Mouse (Mus musculus) CH12.LX (cell line): ENCODE results near the gene Bzw2. TPM values are rescaled to one million over a fixed set of nuclear protein-coding genes. Genes with fewer than 3 reads are reported as not detected.

Source experiments
- DNase-seq: peaks from one replicate; pipeline ENCODE4 v3.0.0-alpha.2; 2013; ENCODE audit errors: extremely low read depth
- H3K27ac ChIP-seq: 2 replicates; pipeline ENCODE4 v1.5.1; 2012; ENCODE audit warnings: low read depth, mild to moderate bottlenecking, control low read depth, moderate library complexity; ENCODE audit not compliant: insufficient read depth
- H3K27me3 ChIP-seq: replicated peaks from 2 replicates; pipeline ENCODE3; 2012; ENCODE audit warnings: inconsistent platforms
- H3K36me3 ChIP-seq, 2 experiments: replicated peaks in 1 of 2; 2 replicates each; pipeline versions ENCODE3 to v1.6.1; 2012; ENCODE audit warnings: inconsistent platforms in 1 of 2, low read length in 1 of 2, mild to moderate bottlenecking in 1 of 2, mixed read lengths in 1 of 2, moderate library complexity in 1 of 2; ENCODE audit not compliant: control insufficient read depth in 1 of 2, insufficient read depth in 1 of 2
- H3K4me1 ChIP-seq, 2 experiments: 2 replicates each; pipeline ENCODE4 v1.6.1; 2012; ENCODE audit warnings: inconsistent platforms in 1 of 2, moderate library complexity in 1 of 2; ENCODE audit not compliant: insufficient read depth in 2 of 2, control insufficient read depth in 1 of 2
- H3K4me2 ChIP-seq: 2 replicates; pipeline ENCODE4 v1.6.1; 2012; ENCODE audit warnings: low read depth, mild to moderate bottlenecking, control low read depth; ENCODE audit not compliant: poor library complexity, insufficient read depth, severe bottlenecking
- H3K4me3 ChIP-seq, 3 experiments: fragments of 150-350 bp in 1 of 3; sonication (generic) in 1 of 3; replicated peaks in 1 of 3; 2 replicates each; pipeline versions ENCODE3 to v1.5.1; 2011 to 2012; ENCODE audit warnings: low read depth in 2 of 3, low read length in 2 of 3, mild to moderate bottlenecking in 2 of 3, moderate library complexity in 2 of 3, control low read depth in 1 of 3, improper control_type of control experiment in 1 of 3, inconsistent platforms in 1 of 3, mixed read lengths in 1 of 3; ENCODE audit not compliant: poor library complexity in 1 of 3
- H3K79me2 ChIP-seq: replicated peaks from 2 replicates; pipeline ENCODE4 v1.6.1; 2012; ENCODE audit warnings: mild to moderate bottlenecking, moderate library complexity; ENCODE audit not compliant: control insufficient read depth, poor library complexity, insufficient read depth, severe bottlenecking; ENCODE audit errors: extremely low read depth
- H3K9ac ChIP-seq: 2 replicates; pipeline ENCODE4 v1.6.1; 2012; ENCODE audit warnings: low read depth, mild to moderate bottlenecking, control low read depth, moderate library complexity; ENCODE audit not compliant: insufficient read depth
- H3K9me3 ChIP-seq: replicated peaks from 2 replicates; pipeline ENCODE3; 2012; ENCODE audit warnings: low read length, inconsistent platforms, mixed read lengths
- CHD1 ChIP-seq: IDR thresholded peaks from 2 replicates; pipeline ENCODE4 v1.6.1; 2012; ENCODE audit warnings: low read depth, low read length, improper control_type of control experiment, inconsistent platforms
- CHD2 ChIP-seq: IDR thresholded peaks from 2 replicates; pipeline ENCODE4 v1.6.1; 2011; ENCODE audit warnings: low read length, improper control_type of control experiment
- CTCF ChIP-seq, 2 experiments: IDR thresholded peaks in 1 of 2; conservative IDR thresholded peaks in 1 of 2; 2 replicates each; pipeline ENCODE4 v1.5.1; 2011 to 2012; ENCODE audit warnings: low read depth in 2 of 2, low read length in 2 of 2, improper control_type of control experiment in 1 of 2, inconsistent platforms in 1 of 2, mild to moderate bottlenecking in 1 of 2, moderate library complexity in 1 of 2
- ELF1 ChIP-seq: IDR thresholded peaks from 2 replicates; pipeline ENCODE4 v1.6.1; 2014; ENCODE audit warnings: low read depth, mild to moderate bottlenecking, inconsistent platforms, low read length, improper control_type of control experiment
- JUN ChIP-seq: IDR thresholded peaks from 2 replicates; pipeline ENCODE4 v1.6.1; 2011; ENCODE audit warnings: low read depth, mild to moderate bottlenecking, low read length, improper control_type of control experiment, moderate library complexity; ENCODE audit not compliant: insufficient read depth
- KAT2A ChIP-seq: IDR thresholded peaks from 2 replicates; pipeline ENCODE4 v1.6.1; 2012; ENCODE audit warnings: low read length, improper control_type of control experiment, inconsistent platforms; ENCODE audit not compliant: insufficient replicate concordance
- MAFK ChIP-seq: IDR thresholded peaks from 2 replicates; pipeline ENCODE4 v1.6.1; 2011; ENCODE audit warnings: low read length, improper control_type of control experiment; ENCODE audit not compliant: insufficient replicate concordance
- MAX ChIP-seq: IDR thresholded peaks from 2 replicates; pipeline ENCODE4 v1.6.1; 2011; ENCODE audit warnings: low read length, improper control_type of control experiment
- MAZ ChIP-seq: IDR thresholded peaks from 2 replicates; pipeline ENCODE4 v1.6.1; 2012; ENCODE audit warnings: low read depth, mild to moderate bottlenecking, inconsistent platforms, low read length, improper control_type of control experiment, moderate library complexity
- MXI1 ChIP-seq: IDR thresholded peaks from 2 replicates; pipeline ENCODE4 v1.6.1; 2011; ENCODE audit warnings: mild to moderate bottlenecking, low read depth, low read length, improper control_type of control experiment
- NELFE ChIP-seq: IDR thresholded peaks from 2 replicates; pipeline ENCODE4 v1.6.1; 2011; ENCODE audit warnings: low read depth, low read length, improper control_type of control experiment
- NRF1 ChIP-seq: IDR thresholded peaks from 2 replicates; pipeline ENCODE4 v1.6.1; 2014; ENCODE audit warnings: low read depth, mild to moderate bottlenecking, inconsistent platforms, low read length, improper control_type of control experiment, moderate library complexity
- POLR2AphosphoS2 ChIP-seq: IDR thresholded peaks from 2 replicates; pipeline ENCODE4 v1.6.1; 2011; ENCODE audit warnings: low read depth, low read length, improper control_type of control experiment
- TCF12 ChIP-seq: IDR thresholded peaks from 2 replicates; pipeline ENCODE4 v1.6.1; 2014; ENCODE audit warnings: low read depth, mild to moderate bottlenecking, inconsistent platforms, low read length, improper control_type of control experiment
- ZNF384 ChIP-seq: IDR thresholded peaks from 2 replicates; pipeline ENCODE4 v1.6.1; 2012; ENCODE audit warnings: low read depth, low read length, improper control_type of control experiment, inconsistent platforms
- dilution Hi-C: fragments of 300-500 bp; cut with MboI; formaldehyde crosslinking; loops from 2 replicates; pipeline ENCODE4 v1.14.3; 2020; ENCODE audit warnings: low sequenced_read_pairs; ENCODE audit not compliant: extremely low pct_unique_long_range_greater_than_20kb, extremely low pct_ligation_motif_present
- in situ Hi-C: fragments of 300-500 bp; cut with MboI; formaldehyde crosslinking; loops from 3 replicates; pipeline ENCODE4 v1.14.3; 2019; ENCODE audit warnings: low sequenced_read_pairs, low pct_ligation_motif_present, low pct_unique_long_range_greater_than_20kb, mixed read lengths
- polyA plus RNA-seq: library from polyadenylated mRNA; unstranded; fragments of >175 nt; gene quantifications from 2 replicates; pipeline ENCODE4 v1.2.1, GENCODE M21; 2012; ENCODE audit warnings: low read depth; ENCODE audit not compliant: insufficient read length
- total RNA-seq, 2 experiments: library from RNA; depleted of rRNA; stranded (reverse); fragments of 300-350 nt in 1 of 2; fragments of >200 nt in 1 of 2; gene quantifications; 2 replicates each; pipeline ENCODE4 v1.2.3; 2012 to 2014

The Bzw2 gene
- total and polyA plus RNA-seq, 3 experiments: 161 to 424 (median 275) TPM

GRCm38 (mm10) chr12:36136285-36136684 is 21.6 kb downstream of the Bzw2 start:
- no peaks in the 10 kb centered on the region for H3K27me3 ChIP-seq
- H3K27ac ChIP-seq: no peak overlapping the region
- dilution Hi-C loops (no loop called here), in situ Hi-C loops (no loop called here)
- peaks cover 29% of the 10 kb centered on the region for H3K79me2 ChIP-seq
- peaks cover 28 to 88% of the 10 kb centered on the region in 2 experiments for H3K36me3 ChIP-seq
- no peak overlapping the region for H3K9ac ChIP-seq
- no peaks in the 10 kb centered on the region for H3K9me3 ChIP-seq
- DNase-seq: no peak
- H3K4me3 ChIP-seq: no peak overlapping the region
- TF ChIP-seq JUN (no peak), KAT2A (no peak), MAFK (no peak), ELF1 (no peak), NRF1 (no peak), CHD1 (no peak), CHD2 (no peak)
- no peak overlapping the region; the same call in 1 of the 2 replicates for H3K4me2 ChIP-seq
- H3K4me1 ChIP-seq: peaks cover 0 to 22% of the 10 kb centered on the region in 2 experiments; a peak in 3 of 4 replicates

DNA sequence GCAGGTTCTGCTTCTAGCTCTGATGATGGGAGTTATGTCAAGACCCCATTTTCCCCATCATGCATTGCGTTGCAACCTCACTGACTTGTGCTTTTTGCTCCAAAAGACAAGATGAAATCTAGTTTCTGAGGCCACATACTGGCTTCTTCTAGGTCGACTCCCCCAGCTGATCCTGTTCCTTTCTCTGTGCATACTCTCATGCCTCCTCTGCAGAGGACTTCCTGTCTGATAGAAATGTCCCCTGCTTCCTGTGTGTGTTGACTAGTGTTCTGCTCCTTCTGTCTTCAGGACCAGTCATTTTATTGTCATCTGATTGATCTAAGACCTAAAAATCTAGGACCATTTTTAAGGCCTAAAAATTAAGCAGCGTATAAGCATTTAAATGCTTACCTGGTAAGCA is 22.5 kb downstream of the Bzw2 start:
- no peak for DNase-seq
- H3K27ac ChIP-seq: no peak overlapping the region
- dilution Hi-C loops: no loop called here
- no peak overlapping the region for H3K4me2 ChIP-seq
- in situ Hi-C loops: no loop called here
- peaks cover 28 to 88% of the 10 kb centered on the region in 2 experiments for H3K36me3 ChIP-seq
- H3K9me3 ChIP-seq: no peaks in the 10 kb centered on the region
- H3K4me3 ChIP-seq: no peak overlapping the region
- no peak for TF ChIP-seq NELFE
- no peak for TF ChIP-seq ELF1
- TF ChIP-seq MXI1: no peak
- no peak for TF ChIP-seq TCF12
- no peak for TF ChIP-seq CTCF (conservative IDR thresholded peaks at IDR 0.05 in 1 of 2, IDR thresholded peaks at IDR 0.05 in 1 of 2; ENCODE audit: low read depth in 2 of 2, low read length in 2 of 2)
- no peak for TF ChIP-seq CHD2
- no peak for TF ChIP-seq MAZ
- TF ChIP-seq KAT2A: no peak
- no peak for TF ChIP-seq CHD1
- no peak for TF ChIP-seq POLR2AphosphoS2
- TF ChIP-seq ZNF384: no peak
- no peak for TF ChIP-seq MAX
- peaks cover 0 to 22% of the 10 kb centered on the region in 2 experiments; a peak in 3 of 4 replicates for H3K4me1 ChIP-seq
- H3K79me2 ChIP-seq: peaks cover 22% of the 10 kb centered on the region; the same call in 1 of the 2 replicates
- no peak overlapping the region for H3K9ac ChIP-seq
- H3K27me3 ChIP-seq: no peaks in the 10 kb centered on the region
